Mouse (Mus musculus): ENCODE results near the gene Gm20388.

DNA sequence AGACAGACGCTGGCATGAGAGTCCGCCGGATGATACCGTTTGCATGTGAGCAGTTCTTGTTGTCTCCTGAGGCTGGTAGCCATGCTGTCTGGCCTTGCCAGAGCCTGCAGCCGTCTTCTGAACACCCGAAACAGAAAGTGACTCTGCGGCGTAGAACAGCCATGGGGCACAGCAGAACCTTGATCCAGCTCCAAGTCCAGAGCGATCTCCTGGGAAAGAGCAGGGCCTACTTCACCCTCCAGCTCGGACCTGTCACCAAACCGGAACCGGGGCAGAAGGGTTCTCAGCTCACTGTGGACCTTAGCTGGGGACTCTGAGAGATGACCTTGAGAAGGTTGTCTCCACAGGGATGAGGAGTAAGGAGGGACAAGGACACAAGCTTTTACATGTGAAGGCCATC lies 3364.5 kb downstream of the Gm20388 start:
- TF ChIP-seq CTCF (IDR thresholded peaks at IDR 0.05; ENCODE audit: low read depth, low read length) (no peak), GATA2 (IDR thresholded peaks at IDR 0.05; ENCODE audit: borderline replicate concordance, low read depth, low read length) (no peak), GATA1 (IDR thresholded peaks at IDR 0.05; ENCODE audit: borderline replicate concordance, low read length) (no peak), TAL1 (conservative IDR thresholded peaks at IDR 0.05; ENCODE audit: low read depth, low read length) (no peak), POLR2AphosphoS5 (IDR thresholded peaks at IDR 0.05; ENCODE audit: insufficient replicate concordance, low read depth, low read length) (no peak)

Data from G1E (cell line).